ENCODE assay signal across 9 mouse cellular contexts in the genomic region with DNA sequence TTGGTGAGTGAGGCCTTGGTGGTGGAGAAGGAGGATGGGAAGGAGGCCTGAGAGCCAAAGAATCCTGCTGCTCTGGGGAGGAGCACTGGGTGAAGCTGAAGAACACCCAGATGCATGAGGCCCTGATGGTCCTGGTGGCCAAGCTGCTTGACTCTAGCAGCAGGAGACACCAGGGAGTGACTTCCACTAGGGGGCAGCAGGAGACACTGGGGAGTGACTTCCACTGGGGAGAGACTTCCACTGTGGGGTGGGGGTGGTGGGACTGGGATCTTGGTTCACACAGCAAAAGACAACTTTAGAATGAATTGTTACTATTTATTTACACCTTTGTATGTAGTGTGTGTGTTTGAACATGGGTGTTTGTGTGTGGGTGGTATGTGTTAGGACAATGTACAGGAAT. TPM values are rescaled to one million over a fixed set of nuclear protein-coding genes. Genes with fewer than 3 reads are reported as not detected.
DNase-seq lines count a peak whose midpoint lies in the region; ATAC-seq and TF ChIP-seq lines count a peak whose summit lies in the region.
"Had no signal": no experiment of that assay in that cellular context is flagged by ENCODE, and none has a peak within 500 bp of the region (broad histone marks: within the 10 kb centered on the region; RNA-seq: fewer than 3 reads in every experiment).

No protein-coding gene starts in this region.

- ATAC-seq in intestine, postnatal 0 days, result no peak
- no peak for ATAC-seq in intestine, embryonic 16.5 days
- ATAC-seq in kidney, postnatal 0 days (replicated peaks; ENCODE audit: low FRiP score, low read depth), result no peak

- peak; percentile 46 for DNase-seq in CH12.LX (ENCODE audit: extremely low read depth)
- DNase-seq in adrenal gland, postnatal 14 days, result peak; percentile 73
- DNase-seq in kidney, postnatal 0 days (ENCODE audit: low spot score), result no peak
- DNase-seq in urinary bladder, postnatal 25 days (ENCODE audit: low spot score), result no peak
- no peak for DNase-seq in layer of hippocampus, postnatal 14 days (ENCODE audit: low spot score in 2 of 2)

- dilution Hi-C loops in CH12.LX (cut with MboI; ENCODE audit: extremely low pct_ligation_motif_present, extremely low pct_unique_long_range_greater_than_20kb, low sequenced_read_pairs), result no loop called here

- in situ Hi-C loops in CH12.LX (cut with MboI; ENCODE audit: low pct_ligation_motif_present, low pct_unique_long_range_greater_than_20kb, low sequenced_read_pairs), result loop anchor here (10.0 kb wide), 1 partner anchor 170 kb away; no protein-coding TSS in a partner anchor

- H3K9me3 ChIP-seq in intestine, postnatal 0 days (ENCODE audit: control insufficient read depth), result no peaks in the 10 kb centered on the region
- H3K9me3 ChIP-seq in intestine, embryonic 16.5 days (ENCODE audit: control insufficient read depth, low read length), result no peaks in the 10 kb centered on the region
- H3K9me3 ChIP-seq in CH12.LX (replicated peaks; ENCODE audit: low read length), result no peaks in the 10 kb centered on the region
- no peaks in the 10 kb centered on the region for H3K9me3 ChIP-seq in kidney, postnatal 0 days (replicated peaks; ENCODE audit: low read length)
- H3K9me3 ChIP-seq: limb, embryonic 13.5 days had no signal

- TF ChIP-seq EP300 in CH12.LX (IDR thresholded peaks at IDR 0.05; ENCODE audit: low read length), result no peak

- peak; percentile 49 for TF ChIP-seq RAD21 in CH12.LX (IDR thresholded peaks at IDR 0.05; ENCODE audit: low read depth, low read length)

- TF ChIP-seq POLR2A in CH12.LX (IDR thresholded peaks at IDR 0.05; ENCODE audit: low read depth, low read length), result no peak
- TF ChIP-seq POLR2A in small intestine, adult 2 months (IDR thresholded peaks at IDR 0.05; ENCODE audit: low read depth, low read length), result no peak

- no peaks in the 10 kb centered on the region for H3K27me3 ChIP-seq in intestine, postnatal 0 days (replicated peaks; ENCODE audit: control insufficient read depth, insufficient read depth, low read length)
- no peaks in the 10 kb centered on the region for H3K27me3 ChIP-seq in intestine, embryonic 16.5 days (replicated peaks; ENCODE audit: control insufficient read depth, insufficient read depth, low read length)
- H3K27me3 ChIP-seq in CH12.LX (replicated peaks), result peaks cover 85% of the 10 kb centered on the region
- no peaks in the 10 kb centered on the region for H3K27me3 ChIP-seq in kidney, postnatal 0 days (ENCODE audit: insufficient read depth, low read length)
- no peaks in the 10 kb centered on the region for H3K27me3 ChIP-seq in small intestine, adult 2 months (ENCODE audit: control insufficient read depth, insufficient read depth, low read length)
- H3K27me3 ChIP-seq: limb, embryonic 13.5 days had no signal

- no peaks in the 10 kb centered on the region for H3K79me2 ChIP-seq in CH12.LX (replicated peaks; ENCODE audit: control insufficient read depth, extremely low read depth, insufficient read depth, poor library complexity, severe bottlenecking)

- no peaks in the 10 kb centered on the region for H3K4me1 ChIP-seq in intestine, postnatal 0 days (replicated peaks; ENCODE audit: control insufficient read depth, insufficient read depth, low read length)
- H3K4me1 ChIP-seq in intestine, embryonic 16.5 days (ENCODE audit: control insufficient read depth, insufficient read depth, low read length), result peaks cover 2% of the 10 kb centered on the region; the same call in 1 of the 2 replicates
- H3K4me1 ChIP-seq in CH12.LX (ENCODE audit: control insufficient read depth in 1 of 2, insufficient read depth in 2 of 2), result peaks cover 4 to 6% of the 10 kb centered on the region in 2 experiments; a peak in 1 of 4 replicates
- H3K4me1 ChIP-seq in kidney, postnatal 0 days (replicated peaks; ENCODE audit: insufficient read depth, low read length), result peaks cover 16% of the 10 kb centered on the region; the same call in 1 of the 2 replicates
- H3K4me1 ChIP-seq in small intestine, adult 2 months (ENCODE audit: control insufficient read depth, insufficient read depth, insufficient read length, low read length), result no peaks in the 10 kb centered on the region

- no peak overlapping the region for H3K9ac ChIP-seq in intestine, postnatal 0 days (ENCODE audit: low read depth, low read length)
- no peak overlapping the region for H3K9ac ChIP-seq in intestine, embryonic 16.5 days (ENCODE audit: low read depth, low read length)
- no peak overlapping the region for H3K9ac ChIP-seq in CH12.LX (ENCODE audit: insufficient read depth, low read depth)
- H3K9ac ChIP-seq in kidney, postnatal 0 days (ENCODE audit: low read depth, low read length), result no peak overlapping the region
- H3K9ac ChIP-seq: limb, embryonic 13.5 days had no signal

- no peak overlapping the region for H3K27ac ChIP-seq in intestine, postnatal 0 days (ENCODE audit: low read depth, low read length)
- no peak overlapping the region for H3K27ac ChIP-seq in intestine, embryonic 16.5 days (ENCODE audit: low read length)
- no peak overlapping the region for H3K27ac ChIP-seq in CH12.LX (ENCODE audit: insufficient read depth, low read depth)
- H3K27ac ChIP-seq in kidney, postnatal 0 days, result no peak overlapping the region
- H3K27ac ChIP-seq in small intestine, adult 2 months (ENCODE audit: insufficient read depth, low read depth, low read length), result no peak overlapping the region
- H3K27ac ChIP-seq: limb, embryonic 13.5 days had no signal

- H3K4me2 ChIP-seq in intestine, postnatal 0 days (replicated peaks; ENCODE audit: low read depth), result no peak overlapping the region
- no peak overlapping the region for H3K4me2 ChIP-seq in intestine, embryonic 16.5 days (ENCODE audit: low read depth, low read length)
- H3K4me2 ChIP-seq in CH12.LX (ENCODE audit: insufficient read depth, low read depth, poor library complexity, severe bottlenecking), result no peak overlapping the region
- H3K4me2 ChIP-seq in kidney, postnatal 0 days (ENCODE audit: low read length), result no peak overlapping the region
- H3K4me2 ChIP-seq: limb, embryonic 13.5 days had no signal

- no peak overlapping the region for H3K4me3 ChIP-seq in intestine, postnatal 0 days (ENCODE audit: low read depth, low read length)
- no peak overlapping the region for H3K4me3 ChIP-seq in intestine, embryonic 16.5 days (ENCODE audit: low read length)
- no peak overlapping the region for H3K4me3 ChIP-seq in CH12.LX (replicated peaks in 1 of 3; ENCODE audit: low read depth in 2 of 3, low read length in 2 of 3, poor library complexity in 1 of 3)
- no peak overlapping the region for H3K4me3 ChIP-seq in kidney, postnatal 0 days (replicated peaks; ENCODE audit: low read depth, low read length)
- no peak overlapping the region for H3K4me3 ChIP-seq in small intestine, adult 2 months (ENCODE audit: low read depth, low read length)
- H3K4me3 ChIP-seq: limb, embryonic 13.5 days had no signal

- peak; percentile 78 for TF ChIP-seq CTCF in intestine, postnatal 0 days (IDR thresholded peaks at IDR 0.05; ENCODE audit: low read depth)
- TF ChIP-seq CTCF in CH12.LX (conservative IDR thresholded peaks at IDR 0.05 in 1 of 2, IDR thresholded peaks at IDR 0.05 in 1 of 2; ENCODE audit: low read depth in 2 of 2, low read length in 2 of 2), result peak; percentile 50 to 76; a peak in 3 of 4 replicates
- TF ChIP-seq CTCF in kidney, postnatal 0 days (IDR thresholded peaks at IDR 0.05; ENCODE audit: low read depth), result peak; percentile 67
- peak; percentile 63; the same call in 1 of the 2 replicates for TF ChIP-seq CTCF in small intestine, adult 2 months (IDR thresholded peaks at IDR 0.05; ENCODE audit: extremely low read depth, insufficient read length, insufficient replicate concordance, low read depth, low read length)

- no peaks in the 10 kb centered on the region for H3K36me3 ChIP-seq in intestine, postnatal 0 days (ENCODE audit: control insufficient read depth, insufficient read depth)
- no peaks in the 10 kb centered on the region for H3K36me3 ChIP-seq in intestine, embryonic 16.5 days (ENCODE audit: control insufficient read depth, insufficient read depth, low read length)
- H3K36me3 ChIP-seq in CH12.LX (replicated peaks in 1 of 2; ENCODE audit: control insufficient read depth in 1 of 2, insufficient read depth in 1 of 2, low read length in 1 of 2), result no peaks in the 10 kb centered on the region
- 0 out of 2 replicates have a peak, but pooled peaks cover 11% of the 10 kb centered on the region for H3K36me3 ChIP-seq in kidney, postnatal 0 days (ENCODE audit: insufficient read depth, low read length)
- H3K36me3 ChIP-seq in small intestine, adult 2 months (ENCODE audit: control insufficient read depth, insufficient read depth, low read length), result no peaks in the 10 kb centered on the region

TF ChIP-seq in CH12.LX, 34 proteins besides CTCF, POLR2A, EP300 and RAD21:
- peak; percentile 61 for TF ChIP-seq SMC3 (IDR thresholded peaks at IDR 0.05; ENCODE audit: low read depth, low read length)
- TF ChIP-seq GABPA (IDR thresholded peaks at IDR 0.05; ENCODE audit: insufficient replicate concordance, low read depth, low read length), result no peak
- TF ChIP-seq NRF1 (IDR thresholded peaks at IDR 0.05; ENCODE audit: low read depth, low read length), result no peak

RNA-seq across cellular contexts. Expression of a gene that starts 9.1 kb away (rescaled TPM):
- 31.3 and 37.2 TPM in 2 replicates for polyA plus RNA-seq in intestine, postnatal 0 days (2015; fragmentation: Nextera tagmentation; extraction: Ambion mirVana)
- 61.4 and 71.9 TPM in 2 replicates for polyA plus RNA-seq in intestine, embryonic 16.5 days (2015; fragmentation: Nextera tagmentation; extraction: Ambion mirVana)
- total RNA-seq in CH12.LX (2012; rRNA removed) (50.9 and 61.0 TPM in 2 replicates), CH12.LX (2014; rRNA removed) (13.9 and 17.9 TPM in 2 replicates)
- 83.4 and 106 TPM in 2 replicates for polyA plus RNA-seq in CH12.LX (2012; ENCODE audit: insufficient read length, low read depth)
- 53.0 and 59.1 TPM in 2 replicates for total RNA-seq in adrenal gland, postnatal 14 days (2021)
- polyA plus RNA-seq in kidney, postnatal 0 days (2015; fragmentation: Nextera tagmentation; extraction: Ambion mirVana), result 57.6 and 67.3 TPM in 2 replicates
- polyA plus RNA-seq in small intestine, adult 2 months (2012; rRNA removed), result 11.4 and 21.8 TPM in 2 replicates
- total RNA-seq in layer of hippocampus, postnatal 14 days (2021), result 10 to 100 TPM; 50.0 to 60.9 TPM

RNA-seq across cellular contexts. Expression of a gene that starts 15.2 kb away (rescaled TPM):
- 8.1 and 8.2 TPM in 2 replicates for polyA plus RNA-seq in intestine, postnatal 0 days (2015; fragmentation: Nextera tagmentation; extraction: Ambion mirVana)
- 9.9 and 10.9 TPM in 2 replicates for polyA plus RNA-seq in intestine, embryonic 16.5 days (2015; fragmentation: Nextera tagmentation; extraction: Ambion mirVana)
- total RNA-seq in CH12.LX (2012; rRNA removed), result 0.81 and 2.1 TPM in 2 replicates
- 0.07 TPM in 1 of 2 replicates, not detected in the other for total RNA-seq in CH12.LX (2014; rRNA removed)
- polyA plus RNA-seq in CH12.LX (2012; ENCODE audit: insufficient read length, low read depth), result 0.08 and 0.11 TPM in 2 replicates
- total RNA-seq in adrenal gland, postnatal 14 days (2021), result 8.3 and 10.7 TPM in 2 replicates
- 129 and 141 TPM in 2 replicates for polyA plus RNA-seq in kidney, postnatal 0 days (2015; fragmentation: Nextera tagmentation; extraction: Ambion mirVana)
- polyA plus RNA-seq in small intestine, adult 2 months (2012; rRNA removed), result 0.47 and 0.80 TPM in 2 replicates
- 1 to 10 TPM; 4.9 to 8.0 TPM for total RNA-seq in layer of hippocampus, postnatal 14 days (2021)

Comparison
In these comparisons a context has a peak if more than half of its experiments do, and no peak if none do; other contexts are left out.
1. DNase-seq: peak in CH12.LX (single experiment) and adrenal gland, postnatal 14 days (single experiment); none in kidney, postnatal 0 days (single experiment), urinary bladder, postnatal 25 days (single experiment) and layer of hippocampus, postnatal 14 days (0 of 2).
2. RNA of a gene that starts 15.2 kb away (polyA plus RNA-seq): 129 to 141 TPM in kidney, postnatal 0 days; 9.9 to 10.9 TPM in intestine, embryonic 16.5 days, 8.1 to 8.2 TPM in intestine, postnatal 0 days, 0.47 to 0.80 TPM in small intestine, adult 2 months and 0.08 to 0.11 TPM in CH12.LX; every median in the first group is over 10 times any median in the second.
3. Peak in every context shown above with its lines, with median percentiles within 50 percentile points of each other: CTCF ChIP-seq.